Mouse (Mus musculus) lung, embryonic 16.5 days (tissue): Measurements from ENCODE around the gene Sugct. TPM values are rescaled to one million over a fixed set of nuclear protein-coding genes. Genes with fewer than 3 reads are reported as not detected.
"Not testable (repeated sequence)": the region's sequence is repeated elsewhere in the genome, so short reads cannot be mapped to it uniquely, and the experiment has no call there.

Experiments
- ATAC-seq: fragments of 200-750 bp; cut with Nextera tagmentation; 2 replicates; pipeline ENCODE4 v1.8.0; 2017; ENCODE audit warnings: low read depth, mild to moderate bottlenecking, moderate library complexity
- H3K27ac ChIP-seq: fragments of 300-500 bp; sonication (generic); 2 replicates; pipeline ENCODE4 v1.5.1; 2014; ENCODE audit warnings: mild to moderate bottlenecking, control low read depth, low read length
- H3K27me3 ChIP-seq: fragments of 300-500 bp; sonication (generic); 2 replicates; pipeline ENCODE4 v1.6.1; 2014; ENCODE audit warnings: low read depth, low read length, mixed read lengths; ENCODE audit not compliant: control insufficient read depth, insufficient read depth
- H3K36me3 ChIP-seq: fragments of 300-500 bp; sonication (generic); 2 replicates; pipeline ENCODE4 v1.6.1; 2014; ENCODE audit warnings: low read length; ENCODE audit not compliant: control insufficient read depth, insufficient read depth
- H3K4me1 ChIP-seq: fragments of 300-500 bp; sonication (generic); replicated peaks from 2 replicates; pipeline ENCODE4 v1.6.1; 2014; ENCODE audit warnings: low read length, mixed read lengths; ENCODE audit not compliant: control insufficient read depth, insufficient read depth
- H3K4me2 ChIP-seq: fragments of 300-500 bp; sonication (generic); 2 replicates; pipeline ENCODE4 v1.6.1; 2014; ENCODE audit warnings: low read depth, low read length, control low read depth
- H3K4me3 ChIP-seq: fragments of 300-500 bp; sonication (generic); 2 replicates; pipeline ENCODE4 v1.5.1; 2014; ENCODE audit warnings: mild to moderate bottlenecking, low read length, control low read depth
- H3K9ac ChIP-seq: fragments of 300-500 bp; sonication (generic); 2 replicates; pipeline ENCODE4 v1.6.1; 2014; ENCODE audit warnings: low read length, control low read depth
- H3K9me3 ChIP-seq: fragments of 300-500 bp; sonication (generic); 2 replicates; pipeline ENCODE4 v1.6.1; 2016; ENCODE audit warnings: low read length; ENCODE audit not compliant: control insufficient read depth
- WGBS: fragments of 180-500 bp; shearing (Covaris S2); extraction: QIAGEN DNeasy Blood & Tissue Kit; methylation state at CpG from one replicate; pipeline ENCODE4 v1.1.7; 2014; 5-methylcytosine and 5-hydroxymethylcytosine counted together
- polyA plus RNA-seq: library from polyadenylated mRNA; unstranded; fragments of >200 nt; fragmentation: Nextera tagmentation; extraction: Ambion mirVana; gene quantifications from 2 replicates; pipeline ENCODE4 v1.2.1, GENCODE M21; 2015

The Sugct gene
- polyA plus RNA-seq, 1 experiment from 2014 or later = 6.3 TPM

DNA sequence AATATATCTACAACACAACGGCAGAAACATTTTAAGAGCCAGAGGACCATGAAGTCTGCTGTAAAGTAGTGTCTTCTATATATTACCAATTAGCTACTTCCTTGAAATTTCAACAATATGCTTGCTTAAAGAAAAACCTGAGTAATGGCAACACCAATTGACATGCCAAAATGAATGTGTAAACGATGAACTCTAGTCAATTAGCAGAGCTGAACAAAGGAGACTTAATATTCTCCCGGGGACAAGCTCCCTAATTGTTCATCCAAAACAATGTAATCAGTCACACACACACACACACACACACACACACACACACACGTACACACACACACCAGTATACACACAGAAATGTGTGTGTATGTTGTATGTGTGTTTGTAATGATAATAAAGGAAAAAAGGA lies 160.5 kb downstream of the Sugct start:
- no peak overlapping the region for H3K27ac ChIP-seq
- no peak overlapping the region for H3K4me3 ChIP-seq
- ATAC-seq = no peak
- no peaks in the 10 kb centered on the region for H3K4me1 ChIP-seq
- WGBS = 58% methylated on average over 4 of the region's 4 CpGs
- no peaks in the 10 kb centered on the region for H3K27me3 ChIP-seq
- H3K9me3 ChIP-seq = no peaks in the 10 kb centered on the region
- no peak overlapping the region for H3K9ac ChIP-seq
- no peaks in the 10 kb centered on the region for H3K36me3 ChIP-seq
- H3K4me2 ChIP-seq = no peak overlapping the region

- no peak overlapping the region for H3K4me3 ChIP-seq
- H3K27ac ChIP-seq = no peak overlapping the region
- WGBS = 45% methylated on average over 4 of the region's 4 CpGs
- no peak for ATAC-seq
- no peaks in the 10 kb centered on the region for H3K27me3 ChIP-seq
- H3K36me3 ChIP-seq = no peaks in the 10 kb centered on the region
- H3K4me2 ChIP-seq = no peak overlapping the region
- H3K4me1 ChIP-seq = no peaks in the 10 kb centered on the region
- H3K9ac ChIP-seq = no peak overlapping the region
- no peaks in the 10 kb centered on the region for H3K9me3 ChIP-seq
Measured at GRCm38 (mm10) chr13:17534469-17534868, 160.9 kb downstream of the Sugct start.

DNA sequence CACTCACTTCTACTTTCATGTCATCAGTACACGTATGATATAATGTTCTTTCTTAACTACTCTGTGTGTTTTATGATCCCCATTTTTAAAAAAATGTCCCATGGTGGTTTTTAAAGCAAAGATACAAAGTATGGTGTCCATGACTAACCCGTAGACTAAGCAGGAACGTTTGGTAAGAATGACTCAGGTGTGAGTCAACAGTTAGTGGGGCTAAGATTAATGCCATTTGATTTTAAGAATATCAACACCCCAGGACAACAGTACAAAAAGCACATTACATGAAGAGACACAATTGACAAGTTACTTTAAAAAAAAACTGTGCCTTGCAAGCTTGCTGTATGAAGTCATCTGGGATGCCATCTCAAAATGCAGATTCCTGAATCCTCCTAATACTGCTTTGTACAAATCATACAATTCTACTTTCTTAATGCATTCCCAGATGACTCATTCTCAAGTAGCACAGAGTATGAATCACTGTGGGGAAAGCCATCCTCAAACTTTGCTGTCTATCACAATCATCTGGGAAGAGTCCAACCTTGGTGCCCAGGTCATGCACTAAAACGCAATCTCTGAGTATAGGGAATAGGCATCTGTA lies 184.1 kb downstream of the Sugct start:
- Histone ChIP-seq H3K4me3 (no peak overlapping the region), H3K36me3 (no peaks in the 10 kb centered on the region), H3K4me1 (no peaks in the 10 kb centered on the region), H3K9me3 (no peaks in the 10 kb centered on the region), H3K27ac (no peak overlapping the region), H3K9ac (no peak overlapping the region), H3K4me2 (no peak overlapping the region), H3K27me3 (no peaks in the 10 kb centered on the region)
- ATAC-seq = no peak
- WGBS = 73% methylated on average over 4 of the region's 4 CpGs

GRCm38 (mm10) chr13:17494936-17495335 lies 200.4 kb downstream of the Sugct start:
- 50% methylated on average over 1 of the region's 1 CpGs for WGBS
- no peak overlapping the region for H3K4me2 ChIP-seq

GRCm38 (mm10) chr13:17494056-17494574 lies 201.2 kb downstream of the Sugct start:
- Histone ChIP-seq H3K27ac (no peak overlapping the region), H3K36me3 (no peaks in the 10 kb centered on the region), H3K4me1 (no peaks in the 10 kb centered on the region), H3K4me2 (no peak overlapping the region), H3K9ac (no peak overlapping the region), H3K27me3 (no peaks in the 10 kb centered on the region), H3K4me3 (no peak overlapping the region), H3K9me3 (no peaks in the 10 kb centered on the region)
- ATAC-seq = no peak
- 53% methylated on average over 5 of the region's 5 CpGs for WGBS

More at GRCm38 (mm10) chr13:17494936-17495335, 200.4 kb downstream of the Sugct start:
- Histone ChIP-seq H3K27ac (no peak overlapping the region), H3K27me3 (no peaks in the 10 kb centered on the region), H3K4me3 (no peak overlapping the region), H3K9ac (no peak overlapping the region), H3K4me1 (no peaks in the 10 kb centered on the region), H3K36me3 (no peaks in the 10 kb centered on the region), H3K9me3 (no peaks in the 10 kb centered on the region)
- no peak for ATAC-seq

GRCm38 (mm10) chr13:17457981-17458380 lies 237.4 kb downstream of the Sugct start:
- H3K27me3 ChIP-seq, ATAC-seq: not testable (repeated sequence)
- WGBS = 46% methylated on average over 1 of the region's 1 CpGs

DNA sequence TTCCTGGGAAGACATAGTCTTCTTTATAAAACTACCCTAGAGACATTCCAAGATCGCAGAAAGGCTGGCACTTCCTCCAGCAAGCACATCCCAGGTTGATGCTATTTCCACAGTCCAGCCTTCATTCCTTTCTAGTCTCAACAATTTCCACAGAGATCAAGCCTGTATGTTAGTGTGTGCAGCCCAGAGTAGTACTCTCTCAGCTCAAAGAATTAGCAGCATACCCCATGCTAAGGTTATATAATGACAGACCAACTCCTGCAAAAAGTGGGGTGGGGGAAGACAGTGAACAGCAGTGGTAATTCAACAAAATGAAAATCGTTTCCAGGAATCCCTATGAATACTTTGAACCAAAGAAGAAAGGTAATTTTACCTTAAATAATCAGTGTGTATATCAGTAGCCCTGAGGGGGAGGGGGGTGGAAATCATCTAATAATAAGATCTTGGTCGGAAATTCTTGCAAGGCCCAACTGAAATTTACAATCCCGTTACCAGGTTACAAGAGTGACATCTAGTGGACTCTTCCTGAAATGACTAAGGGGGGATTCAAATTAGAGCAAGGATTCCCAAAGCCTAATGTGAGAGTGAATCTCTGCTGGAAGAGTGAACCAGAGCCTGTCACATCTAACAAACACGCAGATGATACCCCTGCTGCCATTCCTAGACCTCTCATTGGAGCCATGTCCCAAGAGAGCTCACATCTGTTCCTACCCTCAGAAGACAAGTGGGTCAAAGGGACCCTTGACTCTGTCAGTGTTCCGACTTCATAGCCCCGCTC lies 263.0 kb downstream of the Sugct start:
- Histone ChIP-seq H3K4me1 (no peaks in the 10 kb centered on the region; the same call in 1 of the 2 replicates), H3K36me3 (no peaks in the 10 kb centered on the region), H3K27me3 (no peaks in the 10 kb centered on the region), H3K4me2 (no peak overlapping the region), H3K9me3 (no peaks in the 10 kb centered on the region), H3K9ac (no peak overlapping the region), H3K27ac (no peak overlapping the region), H3K4me3 (no peak overlapping the region)
- ATAC-seq = no peak
- WGBS = 41% methylated on average over 7 of the region's 7 CpGs

More at GRCm38 (mm10) chr13:17457981-17458380, 237.4 kb downstream of the Sugct start:
- H3K9me3 ChIP-seq, H3K9ac ChIP-seq, H3K4me2 ChIP-seq, H3K4me1 ChIP-seq, H3K36me3 ChIP-seq, H3K4me3 ChIP-seq, H3K27ac ChIP-seq: not testable (repeated sequence)

- no peaks in the 10 kb centered on the region for H3K4me1 ChIP-seq
- H3K27me3 ChIP-seq = no peaks in the 10 kb centered on the region
- H3K9ac ChIP-seq = no peak overlapping the region
- H3K36me3 ChIP-seq = no peaks in the 10 kb centered on the region
- 0 out of 2 replicates have a peak, but pooled peaks cover 2% of the 10 kb centered on the region for H3K9me3 ChIP-seq
- no peak for ATAC-seq
- H3K4me2 ChIP-seq = no peak overlapping the region
- no peak overlapping the region for H3K27ac ChIP-seq
- H3K4me3 ChIP-seq = no peak overlapping the region
- WGBS = 55% methylated on average over 6 of the region's 6 CpGs
Measured at GRCm38 (mm10) chr13:17421875-17422274, 273.5 kb downstream of the Sugct start.

DNA sequence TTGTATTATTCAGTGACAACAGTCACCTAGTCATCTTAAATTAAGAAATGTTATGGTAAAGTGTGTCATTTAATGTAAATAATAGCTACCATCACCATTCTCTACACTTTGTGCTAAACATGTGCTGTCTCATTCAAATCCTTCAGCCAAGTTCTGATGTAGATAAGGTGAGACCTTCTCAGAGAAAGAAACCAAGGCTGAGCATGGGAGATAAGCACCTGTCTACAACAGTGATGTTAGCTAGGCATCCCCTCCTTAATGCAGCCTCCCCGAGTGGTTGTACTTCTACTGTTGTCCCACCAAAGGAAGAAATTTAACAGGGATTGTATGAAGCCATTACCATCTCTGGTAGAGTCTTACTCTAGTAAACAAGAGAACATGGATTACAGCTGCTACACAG lies 274.8 kb downstream of the Sugct start:
- H3K4me1 ChIP-seq = no peaks in the 10 kb centered on the region
- 71% methylated on average over 1 of the region's 1 CpGs for WGBS
- no peak overlapping the region for H3K27ac ChIP-seq
- no peak overlapping the region for H3K9ac ChIP-seq
- no peaks in the 10 kb centered on the region for H3K27me3 ChIP-seq
- no peak for ATAC-seq
- 0 out of 2 replicates have a peak, but pooled peaks cover 2% of the 10 kb centered on the region for H3K9me3 ChIP-seq
- no peak overlapping the region for H3K4me2 ChIP-seq
- no peak overlapping the region for H3K4me3 ChIP-seq
- no peaks in the 10 kb centered on the region for H3K36me3 ChIP-seq
